Mouse (Mus musculus): ENCODE results near the gene Bcas3. TPM values are rescaled to one million over a fixed set of nuclear protein-coding genes. Genes with fewer than 3 reads are reported as not detected.
A peak's percentile ranks its signal among the peaks of the same experiment; 100 is the strongest.

Gene Bcas3
- polyA plus RNA-seq, 1 experiment from 2014 or later: 31.5 TPM

DNA sequence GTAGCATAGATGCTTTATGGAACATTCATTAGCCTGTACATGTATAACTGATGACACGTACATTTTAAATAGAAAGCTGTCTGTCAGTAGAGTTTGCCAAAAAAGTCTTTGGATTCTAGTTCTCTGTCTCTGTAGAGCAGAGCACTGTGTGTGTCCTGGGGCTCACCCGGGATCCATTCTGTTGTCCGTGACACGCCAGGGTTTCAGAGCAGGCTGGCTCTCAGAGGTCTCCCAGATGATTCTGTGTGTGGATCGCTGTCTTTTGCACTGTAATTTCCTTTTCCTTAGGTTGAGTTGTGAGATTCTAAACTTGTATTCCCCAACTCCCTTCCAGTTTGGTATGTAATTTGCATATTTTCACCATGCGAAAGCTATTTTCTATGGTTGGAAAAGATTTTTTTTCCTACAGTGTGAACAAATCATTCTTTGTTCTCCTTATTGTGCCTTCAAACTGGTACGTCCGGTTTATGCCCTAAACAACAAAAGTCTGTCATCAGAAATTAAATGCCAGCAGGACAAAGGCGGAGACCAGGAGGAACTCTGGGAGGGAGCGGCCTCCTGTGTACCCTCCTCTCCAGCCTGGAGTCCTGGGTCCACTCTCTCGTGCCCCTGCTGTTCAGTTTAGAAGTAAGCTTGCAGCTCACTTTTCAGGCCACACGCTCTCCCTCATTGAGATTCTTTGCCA lies 39.4 kb downstream of the Bcas3 start:
- DNase-seq (ENCODE audit: low spot score) (peak; percentile 46), ATAC-seq (replicated peaks; ENCODE audit: low FRiP score, low read depth) (no peak)
- Histone ChIP-seq H3K4me3 (replicated peaks; ENCODE audit: low read depth, low read length) (no peak overlapping the region), H3K4me1 (replicated peaks; ENCODE audit: insufficient read depth, low read length) (no peaks in the 10 kb centered on the region; the same call in 1 of the 2 replicates), H3K4me2 (ENCODE audit: low read length) (0 out of 2 replicates have a peak overlapping the region, but pooled peaks have one; percentile 3), H3K36me3 (ENCODE audit: insufficient read depth, low read length) (no peaks in the 10 kb centered on the region), H3K9me3 (replicated peaks; ENCODE audit: low read length) (no peaks in the 10 kb centered on the region), H3K27ac (peak overlapping the region; percentile 70), H3K9ac (ENCODE audit: low read depth, low read length) (no peak overlapping the region), H3K27me3 (ENCODE audit: insufficient read depth, low read length) (no peaks in the 10 kb centered on the region)
- TF ChIP-seq CTCF (IDR thresholded peaks at IDR 0.05; ENCODE audit: low read depth): peak; percentile 35; the same call in 1 of the 2 replicates
- 60% methylated on average over 12 of the region's 12 CpGs for WGBS

DNA sequence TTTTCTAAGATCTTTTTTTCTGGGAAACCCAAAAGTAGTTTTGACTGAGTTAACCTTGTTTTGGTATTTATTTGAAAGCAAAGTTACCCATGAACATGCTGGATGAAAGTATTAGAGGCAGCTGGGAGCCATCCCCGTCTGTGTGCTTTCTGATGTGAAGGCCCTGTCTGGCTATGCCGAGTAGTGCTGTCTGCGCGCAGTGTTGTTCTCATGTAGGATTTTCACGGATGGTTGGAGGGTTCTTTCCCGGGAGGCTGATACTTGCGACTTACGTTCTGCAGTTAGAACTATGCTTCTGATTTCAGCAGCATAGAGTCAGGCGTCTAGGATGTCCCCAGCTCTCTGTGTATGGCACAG lies 39.9 kb downstream of the Bcas3 start:
- 0 out of 2 replicates have a peak overlapping the region, but pooled peaks have one; percentile 3 for H3K4me2 ChIP-seq (ENCODE audit: low read length)
- no peak overlapping the region for H3K4me3 ChIP-seq (replicated peaks; ENCODE audit: low read depth, low read length)
- 41% methylated on average over 9 of the region's 9 CpGs for WGBS
- ATAC-seq (replicated peaks; ENCODE audit: low FRiP score, low read depth) (no peak), DNase-seq (ENCODE audit: low spot score) (peak; percentile 39)
- no peaks in the 10 kb centered on the region; the same call in 1 of the 2 replicates for H3K4me1 ChIP-seq (replicated peaks; ENCODE audit: insufficient read depth, low read length)
- H3K9ac ChIP-seq (ENCODE audit: low read depth, low read length): no peak overlapping the region
- no peaks in the 10 kb centered on the region for H3K27me3 ChIP-seq (ENCODE audit: insufficient read depth, low read length)
- H3K36me3 ChIP-seq (ENCODE audit: insufficient read depth, low read length): no peaks in the 10 kb centered on the region
- H3K27ac ChIP-seq: peak overlapping the region; percentile 70
- H3K9me3 ChIP-seq (replicated peaks; ENCODE audit: low read length): no peaks in the 10 kb centered on the region
- TF ChIP-seq CTCF (IDR thresholded peaks at IDR 0.05; ENCODE audit: low read depth): no peak

DNA sequence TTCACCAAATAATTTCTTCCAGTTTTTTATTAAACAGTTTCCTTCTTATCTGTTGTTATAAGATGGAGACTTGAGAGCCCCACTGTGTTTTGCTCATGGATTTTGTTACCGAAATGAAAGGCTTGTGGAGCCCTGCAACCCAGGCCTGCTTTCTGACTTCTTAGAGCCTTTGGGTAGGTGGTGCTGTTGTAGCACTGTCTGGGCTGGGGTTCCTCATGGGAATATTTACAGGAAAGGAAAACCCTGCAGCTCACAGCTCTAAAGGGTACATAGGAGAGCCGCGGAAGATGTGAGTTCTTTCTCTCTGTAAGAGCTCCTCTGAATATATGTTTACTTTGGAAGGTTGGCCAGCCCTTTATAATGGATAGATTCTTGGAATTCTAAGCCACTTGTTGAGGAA lies 41.0 kb downstream of the Bcas3 start:
- no peak overlapping the region for H3K27ac ChIP-seq
- TF ChIP-seq CTCF (IDR thresholded peaks at IDR 0.05; ENCODE audit: low read depth): peak; percentile 46; the same call in 1 of the 2 replicates
- no peaks in the 10 kb centered on the region; the same call in 1 of the 2 replicates for H3K4me1 ChIP-seq (replicated peaks; ENCODE audit: insufficient read depth, low read length)
- H3K4me3 ChIP-seq (replicated peaks; ENCODE audit: low read depth, low read length): no peak overlapping the region
- H3K36me3 ChIP-seq (ENCODE audit: insufficient read depth, low read length): no peaks in the 10 kb centered on the region
- no peaks in the 10 kb centered on the region for H3K9me3 ChIP-seq (replicated peaks; ENCODE audit: low read length)
- H3K4me2 ChIP-seq (ENCODE audit: low read length): no peak overlapping the region
- ATAC-seq (replicated peaks; ENCODE audit: low FRiP score, low read depth) (no peak), DNase-seq (ENCODE audit: low spot score) (peak; percentile 67)
- H3K9ac ChIP-seq (ENCODE audit: low read depth, low read length): 0 out of 2 replicates have a peak overlapping the region, but pooled peaks have one; percentile 31
- H3K27me3 ChIP-seq (ENCODE audit: insufficient read depth, low read length): no peaks in the 10 kb centered on the region
- WGBS: 47% methylated on average over 3 of the region's 3 CpGs

DNA sequence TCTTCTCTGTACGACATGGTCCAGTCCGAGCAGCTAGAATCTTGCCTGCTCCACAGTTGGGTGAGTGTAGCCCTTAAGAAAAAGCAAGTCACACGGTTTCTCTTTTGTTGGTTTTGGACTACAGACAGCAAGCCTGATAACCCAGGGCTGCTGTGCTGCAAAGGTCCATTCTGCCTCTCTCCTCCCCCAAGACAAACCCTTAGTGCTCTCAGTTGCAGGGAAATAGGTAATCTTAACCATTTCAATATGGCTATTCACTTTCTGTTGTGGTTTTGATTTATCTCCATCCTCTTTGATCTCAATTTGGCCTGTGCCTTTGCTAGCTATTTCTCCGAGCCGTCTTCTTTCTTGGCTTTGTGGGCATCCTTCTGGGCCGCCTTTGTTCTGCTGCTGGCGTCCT lies 42.4 kb downstream of the Bcas3 start:
- H3K9me3 ChIP-seq (replicated peaks; ENCODE audit: low read length): no peaks in the 10 kb centered on the region
- WGBS: 61% methylated on average over 7 of the region's 7 CpGs

DNA sequence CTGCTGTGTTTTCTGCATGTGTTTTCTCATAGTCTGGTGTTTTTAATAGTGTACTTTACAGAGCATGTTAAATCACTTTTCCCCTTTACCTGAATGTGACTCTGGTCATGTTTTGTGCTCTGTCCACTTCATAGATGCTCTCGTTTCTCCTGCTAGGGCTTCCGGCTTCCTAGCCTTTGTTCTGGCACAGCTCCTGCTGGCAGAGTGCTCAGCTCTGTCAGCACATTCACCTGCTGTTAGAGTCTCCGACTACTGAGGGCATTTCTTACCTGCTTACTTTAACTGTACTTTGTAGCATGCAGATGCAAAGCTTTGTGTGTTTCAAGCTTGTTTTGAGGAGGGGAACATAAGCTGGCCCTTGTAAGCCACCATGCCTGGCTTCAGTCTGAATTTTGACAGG lies 53.6 kb downstream of the Bcas3 start:
- Histone ChIP-seq H3K4me2 (ENCODE audit: low read length) (no peak overlapping the region), H3K27me3 (ENCODE audit: insufficient read depth, low read length) (no peaks in the 10 kb centered on the region), H3K9me3 (replicated peaks; ENCODE audit: low read length) (no peaks in the 10 kb centered on the region), H3K4me3 (replicated peaks; ENCODE audit: low read depth, low read length) (no peak overlapping the region), H3K36me3 (ENCODE audit: insufficient read depth, low read length) (no peaks in the 10 kb centered on the region), H3K4me1 (replicated peaks; ENCODE audit: insufficient read depth, low read length) (no peaks in the 10 kb centered on the region), H3K9ac (ENCODE audit: low read depth, low read length) (no peak overlapping the region), H3K27ac (no peak overlapping the region)
- ATAC-seq (replicated peaks; ENCODE audit: low FRiP score, low read depth): no peak
- no peak for TF ChIP-seq CTCF (IDR thresholded peaks at IDR 0.05; ENCODE audit: low read depth)
- no peak for DNase-seq (ENCODE audit: low spot score)
- 54% methylated on average over 3 of the region's 3 CpGs for WGBS

More for the DNA sequence above, 42.4 kb downstream of the Bcas3 start:
- ATAC-seq (replicated peaks; ENCODE audit: low FRiP score, low read depth) (no peak), DNase-seq (ENCODE audit: low spot score) (peak; percentile 16)
- Histone ChIP-seq H3K9ac (ENCODE audit: low read depth, low read length) (no peak overlapping the region), H3K4me1 (replicated peaks; ENCODE audit: insufficient read depth, low read length) (no peaks in the 10 kb centered on the region; the same call in 1 of the 2 replicates), H3K36me3 (ENCODE audit: insufficient read depth, low read length) (no peaks in the 10 kb centered on the region), H3K27me3 (ENCODE audit: insufficient read depth, low read length) (no peaks in the 10 kb centered on the region), H3K4me2 (ENCODE audit: low read length) (no peak overlapping the region), H3K4me3 (replicated peaks; ENCODE audit: low read depth, low read length) (no peak overlapping the region), H3K27ac (no peak overlapping the region)
- TF ChIP-seq CTCF (IDR thresholded peaks at IDR 0.05; ENCODE audit: low read depth): no peak

DNA sequence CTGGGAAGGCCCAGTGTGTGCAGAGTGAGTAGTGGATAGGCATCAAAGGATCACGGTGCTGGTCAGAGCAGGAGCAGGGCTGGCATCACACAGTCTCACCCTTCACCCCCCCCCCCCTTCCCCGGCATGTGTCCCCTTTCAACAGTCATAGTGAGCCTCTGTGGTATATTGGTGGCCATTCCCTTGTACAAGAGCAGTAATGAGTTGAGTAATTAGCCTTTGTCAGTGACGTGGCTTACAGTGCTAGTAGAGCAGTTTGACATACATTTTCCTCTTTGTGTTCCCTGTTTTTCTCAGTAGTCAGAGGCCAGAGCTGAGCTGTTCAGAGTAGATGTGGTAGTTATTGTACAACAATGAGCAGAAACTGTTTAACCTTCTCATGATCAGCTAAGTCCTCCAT lies 54.7 kb downstream of the Bcas3 start:
- H3K27ac ChIP-seq: no peak overlapping the region
- TF ChIP-seq CTCF (IDR thresholded peaks at IDR 0.05; ENCODE audit: low read depth): no peak
- 83% methylated on average over 3 of the region's 3 CpGs for WGBS

More for the DNA sequence above, 54.7 kb downstream of the Bcas3 start:
- Histone ChIP-seq H3K27me3 (ENCODE audit: insufficient read depth, low read length) (no peaks in the 10 kb centered on the region), H3K4me3 (replicated peaks; ENCODE audit: low read depth, low read length) (no peak overlapping the region), H3K4me2 (ENCODE audit: low read length) (no peak overlapping the region), H3K36me3 (ENCODE audit: insufficient read depth, low read length) (no peaks in the 10 kb centered on the region), H3K9ac (ENCODE audit: low read depth, low read length) (no peak overlapping the region), H3K4me1 (replicated peaks; ENCODE audit: insufficient read depth, low read length) (no peaks in the 10 kb centered on the region), H3K9me3 (replicated peaks; ENCODE audit: low read length) (no peaks in the 10 kb centered on the region)
- ATAC-seq (replicated peaks; ENCODE audit: low FRiP score, low read depth) (no peak), DNase-seq (ENCODE audit: low spot score) (no peak)
